Mouse (Mus musculus) limb, embryonic 11.5 days (tissue): ENCODE results near the gene Sacm1l. TPM values are rescaled to one million over a fixed set of nuclear protein-coding genes. Genes with fewer than 3 reads are reported as not detected.

Experiments used
- ATAC-seq: fragments of 200-750 bp; cut with Nextera tagmentation; 2 replicates; pipeline ENCODE4 v1.8.0; 2017; ENCODE audit warnings: low read depth; ENCODE audit not compliant: insufficient number of reproducible peaks, low FRiP score, low TSS enrichment
- DNase-seq: peaks from one replicate; pipeline ENCODE4 v3.0.0-alpha.2; 2015; ENCODE audit warnings: low spot score
- H3K27ac ChIP-seq: fragments of 300-500 bp; sonication (generic); replicated peaks from 2 replicates; pipeline ENCODE4 v1.5.1; 2014; ENCODE audit warnings: low read depth, mild to moderate bottlenecking, low read length
- H3K27me3 ChIP-seq: fragments of 300-500 bp; sonication (generic); 2 replicates; pipeline ENCODE4 v1.6.1; 2014; ENCODE audit warnings: mild to moderate bottlenecking, low read length, mixed read lengths; ENCODE audit not compliant: control insufficient read depth, insufficient read depth
- H3K36me3 ChIP-seq: fragments of 300-500 bp; sonication (generic); 2 replicates; pipeline ENCODE4 v1.6.1; 2014; ENCODE audit warnings: mild to moderate bottlenecking, low read length, moderate library complexity, mixed read lengths; ENCODE audit not compliant: control insufficient read depth, insufficient read depth
- H3K4me1 ChIP-seq: fragments of 300-500 bp; sonication (generic); 2 replicates; pipeline ENCODE4 v1.6.1; 2014; ENCODE audit warnings: low read length, mixed read lengths; ENCODE audit not compliant: control insufficient read depth, insufficient read depth
- H3K4me2 ChIP-seq: fragments of 300-500 bp; sonication (generic); 2 replicates; pipeline ENCODE4 v1.6.1; 2014; ENCODE audit warnings: low read depth, mild to moderate bottlenecking, moderate library complexity; ENCODE audit not compliant: severe bottlenecking
- H3K4me3 ChIP-seq: fragments of 300-500 bp; sonication (generic); 2 replicates; pipeline ENCODE4 v1.5.1; 2014; ENCODE audit warnings: low read depth, low read length
- H3K9ac ChIP-seq: fragments of 300-500 bp; sonication (generic); 2 replicates; pipeline ENCODE4 v1.6.1; 2014; ENCODE audit warnings: mild to moderate bottlenecking, low read length
- H3K9me3 ChIP-seq: fragments of 300-500 bp; sonication (generic); 2 replicates; pipeline ENCODE4 v1.6.1; 2016; ENCODE audit warnings: low read length; ENCODE audit not compliant: control insufficient read depth
- WGBS: fragments of 180-500 bp; shearing (Covaris S2); extraction: QIAGEN DNeasy Blood & Tissue Kit; methylation state at CpG from one replicate; pipeline ENCODE4 v1.1.7; 2014; 5-methylcytosine and 5-hydroxymethylcytosine counted together
- polyA plus RNA-seq: library from polyadenylated mRNA; unstranded; fragments of >200 nt; fragmentation: Nextera tagmentation; extraction: Ambion mirVana; gene quantifications from 2 replicates; pipeline ENCODE4 v1.2.1, GENCODE M21; 2014

Gene Sacm1l
- 48.9 and 51.1 TPM in 2 replicates for polyA plus RNA-seq

DNA sequence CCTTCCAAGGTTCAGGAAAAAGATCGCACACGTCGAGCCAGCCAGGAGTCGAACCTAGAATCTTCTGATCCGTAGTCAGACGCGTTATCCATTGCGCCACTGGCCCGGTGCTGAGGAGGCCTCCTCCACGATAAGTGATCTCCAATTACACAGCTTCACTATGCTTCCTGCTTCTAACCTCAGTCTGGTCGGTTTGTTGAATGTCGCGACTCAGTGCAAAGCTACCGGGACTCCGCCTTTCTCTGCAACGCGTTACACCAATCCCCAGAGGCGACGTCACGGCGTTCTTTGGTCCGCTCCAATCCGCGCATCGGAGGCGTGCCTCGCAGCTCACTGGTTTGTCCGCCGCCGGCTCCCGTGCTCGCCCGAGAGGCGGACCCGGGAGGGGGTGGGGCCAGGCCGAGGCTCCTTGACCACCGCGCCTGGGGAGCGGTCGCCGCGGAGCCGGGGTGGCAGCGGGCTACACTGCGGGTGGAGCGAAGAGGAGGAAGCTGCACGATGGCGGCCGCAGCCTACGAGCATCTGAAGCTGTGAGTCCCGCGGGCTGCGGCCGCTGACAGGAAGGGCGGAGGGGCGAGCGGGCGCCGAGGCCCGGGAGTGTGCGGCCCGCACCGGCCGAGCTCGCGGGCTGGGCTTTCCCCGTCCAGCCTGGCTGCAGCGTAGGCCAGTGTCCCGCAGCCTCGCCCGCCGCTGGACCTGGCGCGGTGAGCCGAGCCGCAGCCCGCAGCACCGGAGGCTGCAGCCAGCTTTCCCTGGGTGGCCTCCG is at the start of gene Sacm1l:
TSS of gene Sacm1l (plus strand) at position 368 of the 766 bp plus-strand sequence.
- peak; percentile 99 for ATAC-seq

DNA sequence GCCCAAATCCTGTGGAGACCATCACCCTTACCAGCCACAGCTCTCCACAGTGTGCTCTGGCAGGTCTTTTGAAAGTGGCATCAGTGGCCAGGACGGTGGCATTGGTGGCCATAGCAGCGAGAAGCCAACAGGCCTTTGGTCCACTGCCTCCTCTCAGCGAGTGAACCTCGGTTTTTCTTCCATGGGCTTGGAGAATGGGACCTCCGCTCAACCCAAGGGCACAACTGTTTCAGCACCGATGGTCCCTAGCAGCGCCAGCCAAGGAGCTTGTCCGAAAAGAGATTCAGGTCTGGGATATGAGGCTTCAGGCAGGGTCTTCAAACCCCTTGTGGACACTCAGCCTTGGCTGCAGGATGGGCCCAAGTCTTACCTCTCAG is 49.7 kb upstream of the Sacm1l start:
- H3K9me3 ChIP-seq, result no peaks in the 10 kb centered on the region; the same call in 1 of the 2 replicates
- peaks cover 22% of the 10 kb centered on the region for H3K4me1 ChIP-seq
- WGBS, result 93% methylated on average over 8 of the region's 8 CpGs
- H3K27me3 ChIP-seq, result no peaks in the 10 kb centered on the region
- peak overlapping the region; percentile 74 for H3K9ac ChIP-seq
- peaks cover 8% of the 10 kb centered on the region for H3K36me3 ChIP-seq
- DNase-seq, result no peak
- no peak for ATAC-seq
- H3K27ac ChIP-seq, result no peak overlapping the region
- H3K4me2 ChIP-seq, result peak overlapping the region; percentile 87
- H3K4me3 ChIP-seq, result peak overlapping the region; percentile 50

More for the DNA sequence above, at the start of gene Sacm1l:
- Histone ChIP-seq H3K9ac (peak within 1 kb of the TSS; percentile 85), H3K4me3 (peak within 1 kb of the TSS; percentile 83), H3K9me3 (no peaks in the 10 kb centered on the region), H3K4me1 (peaks cover 8% of the 10 kb centered on the region), H3K4me2 (peak within 1 kb of the TSS; percentile 68), H3K36me3 (no peaks in the 10 kb centered on the region), H3K27me3 (no peaks in the 10 kb centered on the region), H3K27ac (peak within 1 kb of the TSS; percentile 75)
- DNase-seq, result peak; percentile 99
- under 1% methylated on average over 75 of the region's 79 CpGs for WGBS

GRCm38 (mm10) chr9:123480253-123480921 is 49.2 kb upstream of the Sacm1l start:
- no peak overlapping the region for H3K9ac ChIP-seq
- no peaks in the 10 kb centered on the region; the same call in 1 of the 2 replicates for H3K9me3 ChIP-seq
- DNase-seq, result no peak
- peaks cover 22% of the 10 kb centered on the region for H3K4me1 ChIP-seq
- H3K4me3 ChIP-seq, result peak overlapping the region; percentile 50
- H3K36me3 ChIP-seq, result peaks cover 8% of the 10 kb centered on the region
- no peaks in the 10 kb centered on the region for H3K27me3 ChIP-seq
- no peak overlapping the region for H3K27ac ChIP-seq
- 87% methylated on average over 18 of the region's 18 CpGs for WGBS
- H3K4me2 ChIP-seq, result peak overlapping the region; percentile 87
- no peak for ATAC-seq

GRCm38 (mm10) chr9:123481136-123481535 is 48.4 kb upstream of the Sacm1l start:
- ATAC-seq, result no peak

DNA sequence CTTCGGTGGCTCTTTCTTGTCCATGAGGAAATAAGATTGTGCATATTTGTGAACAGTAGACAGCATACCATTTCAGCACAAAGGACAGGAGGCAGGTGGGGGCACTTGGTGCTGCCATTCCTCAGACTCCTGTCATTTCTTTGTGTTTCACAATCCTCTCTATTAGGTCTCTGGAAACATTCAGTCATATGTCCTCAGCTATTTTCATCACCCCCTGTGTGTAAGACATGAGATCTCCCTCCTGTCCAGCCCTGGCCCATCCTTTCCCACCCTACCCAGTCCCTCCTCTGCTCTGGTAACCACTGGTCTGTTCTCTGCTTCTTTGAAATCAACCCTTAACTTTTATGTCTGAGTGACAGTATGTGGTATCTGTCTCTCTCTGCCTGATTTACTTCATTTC is 46.0 kb upstream of the Sacm1l start:
- Histone ChIP-seq H3K36me3 (peaks cover 8% of the 10 kb centered on the region), H3K4me1 (peaks cover 22% of the 10 kb centered on the region), H3K27me3 (no peaks in the 10 kb centered on the region), H3K27ac (no peak overlapping the region), H3K4me3 (no peak overlapping the region), H3K9me3 (no peaks in the 10 kb centered on the region; the same call in 1 of the 2 replicates), H3K4me2 (no peak overlapping the region), H3K9ac (no peak overlapping the region)
- ATAC-seq (no peak), DNase-seq (no peak)
- WGBS, result 90% methylated on average over 1 of the region's 1 CpGs

More at GRCm38 (mm10) chr9:123481136-123481535, 48.4 kb upstream of the Sacm1l start:
- H3K4me1 ChIP-seq, result peaks cover 22% of the 10 kb centered on the region
- no peak overlapping the region for H3K9ac ChIP-seq
- H3K4me2 ChIP-seq, result peak overlapping the region; percentile 87
- H3K36me3 ChIP-seq, result peaks cover 8% of the 10 kb centered on the region
- H3K27me3 ChIP-seq, result no peaks in the 10 kb centered on the region
- no peak overlapping the region for H3K4me3 ChIP-seq
- DNase-seq, result no peak
- no peak overlapping the region for H3K27ac ChIP-seq
- no peaks in the 10 kb centered on the region; the same call in 1 of the 2 replicates for H3K9me3 ChIP-seq
- 68% methylated on average over 7 of the region's 7 CpGs for WGBS

DNA sequence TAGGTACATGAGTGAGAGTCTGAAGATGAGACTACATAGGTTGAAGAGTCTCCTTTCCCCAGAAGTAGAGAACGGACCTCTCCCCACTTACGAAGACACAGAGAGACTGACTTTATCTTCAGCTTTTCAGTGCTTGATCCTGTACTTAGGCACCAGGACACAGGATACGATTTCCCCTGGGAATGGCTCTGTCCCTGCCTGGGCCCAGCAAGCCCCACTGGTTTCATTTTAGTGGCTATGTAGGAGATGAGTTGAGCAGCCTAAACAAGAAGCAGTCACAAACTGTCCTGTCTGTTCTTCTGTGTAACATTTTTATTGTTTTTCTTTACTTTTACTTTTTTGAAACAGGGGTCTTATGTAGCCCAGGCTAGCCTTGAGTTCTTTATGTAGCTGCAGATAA is 44.7 kb upstream of the Sacm1l start:
- WGBS, result 94% methylated on average over 3 of the region's 3 CpGs
- ATAC-seq, result no peak
- peaks cover 8% of the 10 kb centered on the region for H3K36me3 ChIP-seq

GRCm38 (mm10) chr9:123485561-123485960 is 44.0 kb upstream of the Sacm1l start:
- H3K4me1 ChIP-seq, result peaks cover 8% of the 10 kb centered on the region
- peaks cover 3% of the 10 kb centered on the region for H3K36me3 ChIP-seq
- H3K4me3 ChIP-seq, result no peak overlapping the region
- ATAC-seq (no peak), DNase-seq (no peak)
- no peak overlapping the region for H3K27ac ChIP-seq
- no peaks in the 10 kb centered on the region for H3K9me3 ChIP-seq
- 96% methylated on average over 4 of the region's 4 CpGs for WGBS
- H3K27me3 ChIP-seq, result no peaks in the 10 kb centered on the region
- no peak overlapping the region for H3K9ac ChIP-seq
- H3K4me2 ChIP-seq, result no peak overlapping the region

More for the DNA sequence above, 44.7 kb upstream of the Sacm1l start:
- no peak for DNase-seq
- H3K27ac ChIP-seq, result no peak overlapping the region
- H3K9me3 ChIP-seq, result no peaks in the 10 kb centered on the region; the same call in 1 of the 2 replicates
- peaks cover 15% of the 10 kb centered on the region for H3K4me1 ChIP-seq
- H3K4me2 ChIP-seq, result no peak overlapping the region
- H3K27me3 ChIP-seq, result no peaks in the 10 kb centered on the region
- no peak overlapping the region for H3K4me3 ChIP-seq
- H3K9ac ChIP-seq, result no peak overlapping the region

DNA sequence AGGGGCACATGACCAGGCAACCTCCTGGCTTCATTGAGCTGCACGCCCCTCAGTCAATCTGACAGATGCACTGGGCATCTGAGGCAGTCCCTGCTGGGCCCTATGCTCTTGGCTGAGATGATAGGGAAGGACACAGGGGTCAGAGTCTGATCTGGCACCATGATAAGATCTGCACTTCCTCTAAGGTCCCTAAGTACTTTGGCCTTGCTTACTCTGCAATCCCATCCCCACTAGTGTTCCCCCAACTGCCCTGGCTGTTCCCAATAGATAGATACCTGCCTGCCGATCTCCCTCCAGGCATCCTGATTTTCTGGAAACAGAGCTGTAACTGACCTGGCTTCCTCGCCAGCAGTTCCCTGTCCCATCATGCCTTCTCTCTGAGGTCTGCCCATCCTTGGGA is 42.9 kb upstream of the Sacm1l start:
- Histone ChIP-seq H3K4me3 (no peak overlapping the region), H3K9ac (no peak overlapping the region), H3K27ac (no peak overlapping the region), H3K36me3 (peaks cover 3% of the 10 kb centered on the region; the same call in 1 of the 2 replicates), H3K9me3 (no peaks in the 10 kb centered on the region), H3K4me1 (peaks cover 7% of the 10 kb centered on the region), H3K4me2 (no peak overlapping the region), H3K27me3 (no peaks in the 10 kb centered on the region)
- 73% methylated on average over 3 of the region's 3 CpGs for whole genome bisulfite sequencing
- no peak for ATAC-seq
- no peak for DNase-seq
